Mouse (Mus musculus) forebrain, embryonic 10.5 days (tissue): ENCODE measurements around the gene Hhat. TPM values are rescaled to one million over a fixed set of nuclear protein-coding genes. Genes with fewer than 3 reads are reported as not detected.

ENCODE experiments used
- DNase-seq: peaks from one replicate; pipeline ENCODE4 v3.0.0-alpha.2; 2017; ENCODE audit warnings: low spot score; ENCODE audit errors: extremely low spot score
- H3K27ac ChIP-seq: fragments of 300-500 bp; sonication (generic); 2 replicates; pipeline ENCODE4 v1.5.1; 2016; ENCODE audit warnings: mild to moderate bottlenecking
- H3K27me3 ChIP-seq: fragments of 300-500 bp; sonication (generic); 2 replicates; pipeline ENCODE4 v1.6.1; 2016; ENCODE audit warnings: mild to moderate bottlenecking; ENCODE audit not compliant: poor library complexity, severe bottlenecking
- H3K36me3 ChIP-seq: fragments of 300-500 bp; sonication (generic); replicated peaks from 2 replicates; pipeline ENCODE4 v1.6.1; 2016; ENCODE audit warnings: mild to moderate bottlenecking, moderate library complexity
- H3K4me1 ChIP-seq: fragments of 300-500 bp; sonication (generic); 2 replicates; pipeline ENCODE4 v1.6.1; 2016
- H3K4me3 ChIP-seq: fragments of 300-500 bp; sonication (generic); 2 replicates; pipeline ENCODE4 v1.5.1; 2016; ENCODE audit warnings: mild to moderate bottlenecking, moderate library complexity
- H3K9me3 ChIP-seq: fragments of 300-500 bp; sonication (generic); 2 replicates; pipeline ENCODE4 v1.6.1; 2016; ENCODE audit warnings: mild to moderate bottlenecking, moderate library complexity
- WGBS: fragments of 180-500 bp; shearing (Covaris S2); methylation state at CpG from one replicate; pipeline ENCODE4 v1.1.7; 2016; 5-methylcytosine and 5-hydroxymethylcytosine counted together
- polyA plus RNA-seq: library from polyadenylated mRNA; unstranded; fragments of >200 nt; fragmentation: Nextera tagmentation; extraction: Ambion mirVana; gene quantifications from 2 replicates; pipeline ENCODE4 v1.2.1, GENCODE M21; 2016

Gene Hhat
- polyA plus RNA-seq, 1 experiment from 2014 or later: 7.6 TPM

- 86% methylated on average over 3 of the region's 3 CpGs for WGBS
These were observed 255.7 kb downstream of the Hhat start for GRCm38 (mm10) chr1:192515373-192515772.

GRCm38 (mm10) chr1:192512821-192513220 is 258.2 kb downstream of the Hhat start:
- Histone ChIP-seq H3K27me3 (no peaks in the 10 kb centered on the region), H3K4me3 (no peak overlapping the region), H3K9me3 (no peaks in the 10 kb centered on the region), H3K4me1 (no peaks in the 10 kb centered on the region), H3K27ac (no peak overlapping the region), H3K36me3 (no peaks in the 10 kb centered on the region)
- DNase-seq: no peak
- 94% methylated on average over 1 of the region's 1 CpGs for WGBS

More at GRCm38 (mm10) chr1:192515373-192515772, 255.7 kb downstream of the Hhat start:
- peaks cover 6% of the 10 kb centered on the region for H3K4me1 ChIP-seq
- no peaks in the 10 kb centered on the region for H3K27me3 ChIP-seq
- no peak for DNase-seq
- H3K4me3 ChIP-seq: no peak overlapping the region
- H3K9me3 ChIP-seq: no peaks in the 10 kb centered on the region
- no peak overlapping the region for H3K27ac ChIP-seq
- H3K36me3 ChIP-seq: no peaks in the 10 kb centered on the region

GRCm38 (mm10) chr1:192503651-192504050 is 267.4 kb downstream of the Hhat start:
- Histone ChIP-seq H3K4me3 (no peak overlapping the region), H3K9me3 (no peaks in the 10 kb centered on the region), H3K36me3 (no peaks in the 10 kb centered on the region), H3K4me1 (no peaks in the 10 kb centered on the region), H3K27me3 (no peaks in the 10 kb centered on the region), H3K27ac (no peak overlapping the region)
- DNase-seq: no peak
- WGBS: 85% methylated on average over 4 of the region's 4 CpGs

DNA sequence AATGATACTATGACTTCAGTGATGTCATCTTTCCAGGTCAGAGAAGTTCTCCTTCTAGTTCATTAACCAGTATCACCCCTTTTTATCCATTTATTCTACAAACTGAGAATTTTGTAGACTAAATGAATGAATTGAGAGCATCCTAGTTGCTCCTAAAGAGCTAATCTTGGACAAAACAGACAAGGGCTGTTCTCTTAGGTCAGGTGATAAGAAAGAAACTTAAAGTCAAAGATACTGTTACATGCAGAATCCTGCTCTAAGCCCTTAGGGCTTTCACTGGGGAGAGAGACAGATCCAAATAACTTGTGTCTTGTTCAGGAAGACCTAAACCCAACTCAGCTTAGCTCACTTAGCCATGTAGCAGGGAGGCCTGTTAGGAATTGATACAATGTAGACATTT is 268.2 kb downstream of the Hhat start:
- Histone ChIP-seq H3K4me3 (no peak overlapping the region), H3K4me1 (no peaks in the 10 kb centered on the region), H3K9me3 (no peaks in the 10 kb centered on the region), H3K36me3 (no peaks in the 10 kb centered on the region), H3K27me3 (no peaks in the 10 kb centered on the region), H3K27ac (no peak overlapping the region)
- no peak for DNase-seq

DNA sequence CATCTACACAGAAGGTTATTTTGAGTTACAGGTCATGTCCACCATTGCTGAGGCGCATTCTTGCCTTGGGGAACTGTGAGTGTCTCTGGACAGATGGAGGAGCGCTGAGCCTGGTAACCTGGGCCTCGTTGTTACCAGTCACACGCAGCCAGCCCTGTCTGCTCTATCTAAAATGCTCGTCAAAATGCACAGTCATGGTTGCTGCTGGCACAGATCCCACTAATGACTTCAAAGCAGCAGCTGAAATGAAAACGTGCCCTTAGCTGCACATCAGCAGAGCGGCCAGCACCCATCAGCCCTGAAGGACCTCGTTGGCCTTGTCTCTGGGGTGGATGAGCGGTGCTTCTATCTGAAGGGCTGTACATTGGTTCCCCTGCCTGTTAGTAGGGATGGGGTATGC is 269.0 kb downstream of the Hhat start:
- Histone ChIP-seq H3K4me1 (no peaks in the 10 kb centered on the region), H3K36me3 (no peaks in the 10 kb centered on the region), H3K4me3 (no peak overlapping the region), H3K9me3 (no peaks in the 10 kb centered on the region), H3K27me3 (no peaks in the 10 kb centered on the region), H3K27ac (no peak overlapping the region)
- DNase-seq: no peak
- 90% methylated on average over 9 of the region's 9 CpGs for WGBS

DNA sequence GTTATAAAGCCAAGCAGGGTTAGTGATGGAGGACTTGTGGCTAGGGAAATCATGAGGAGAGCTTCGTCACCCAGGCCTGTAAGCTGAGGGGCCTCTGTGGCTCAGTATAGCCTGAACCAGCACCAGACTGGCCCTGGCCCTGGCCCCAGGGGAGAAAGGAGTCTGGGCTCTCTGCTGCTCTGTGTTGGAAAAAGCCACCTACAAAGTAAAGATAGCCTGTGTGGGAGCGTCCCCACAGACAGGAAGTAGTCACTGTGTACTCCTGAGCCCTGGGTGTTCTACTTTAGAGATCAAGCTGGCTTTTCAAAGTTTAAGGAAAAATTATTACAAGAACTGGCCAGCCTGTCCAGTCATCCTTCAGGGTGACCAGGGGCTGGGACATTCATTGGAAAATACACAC is 273.5 kb downstream of the Hhat start:
- Histone ChIP-seq H3K27me3 (no peaks in the 10 kb centered on the region), H3K36me3 (no peaks in the 10 kb centered on the region), H3K4me1 (no peaks in the 10 kb centered on the region), H3K27ac (no peak overlapping the region), H3K9me3 (peaks cover 6% of the 10 kb centered on the region; the same call in 1 of the 2 replicates), H3K4me3 (no peak overlapping the region)
- no peak for DNase-seq
- whole genome bisulfite sequencing: 88% methylated on average over 2 of the region's 2 CpGs

DNA sequence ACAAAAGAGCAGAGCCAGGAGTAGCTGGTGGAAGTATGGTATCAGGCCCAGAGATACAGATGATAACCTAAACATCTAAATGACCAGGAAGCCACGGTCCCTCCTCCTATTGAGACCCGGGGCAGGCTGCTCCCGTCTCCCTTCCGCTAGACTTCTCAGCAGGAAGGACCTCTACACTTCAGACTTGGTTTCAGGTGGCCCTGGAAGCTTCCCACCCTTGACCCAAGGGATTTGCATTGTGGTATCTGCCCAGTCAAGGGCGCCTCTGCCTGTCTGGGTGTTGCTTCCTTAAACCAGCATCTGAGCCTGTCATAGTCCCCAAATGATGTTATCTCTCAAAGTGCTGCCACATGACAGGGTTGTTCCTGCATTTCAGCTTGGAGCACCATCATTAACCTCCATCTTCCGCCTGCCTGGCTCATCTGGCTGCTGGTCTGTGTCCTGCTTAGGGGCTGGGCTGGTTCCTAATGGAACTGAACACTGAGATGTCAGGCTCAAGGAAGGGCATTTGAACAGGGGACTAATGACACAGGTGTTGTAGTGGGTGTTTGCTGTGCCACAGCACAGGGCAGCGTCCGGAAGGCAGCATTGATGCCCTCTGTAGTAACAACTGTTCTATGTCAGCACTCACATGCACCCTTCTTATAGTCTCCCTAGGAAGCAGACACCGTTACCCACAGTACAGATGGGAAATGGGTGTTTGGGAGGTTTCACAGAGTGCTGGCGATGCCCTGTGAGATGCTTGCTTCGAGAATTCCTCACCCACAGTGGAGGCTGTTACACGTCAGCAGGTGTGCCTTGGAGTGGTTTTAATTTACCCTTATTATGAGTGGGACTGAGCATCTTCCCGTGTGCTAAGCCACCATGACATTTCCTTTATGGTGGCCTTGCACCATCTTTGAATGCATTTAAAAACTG is 280.9 kb downstream of the Hhat start:
- no peak overlapping the region for H3K27ac ChIP-seq
- H3K36me3 ChIP-seq: no peaks in the 10 kb centered on the region
- peaks cover 11% of the 10 kb centered on the region; the same call in 1 of the 2 replicates for H3K4me1 ChIP-seq
- no peaks in the 10 kb centered on the region for H3K9me3 ChIP-seq
- H3K27me3 ChIP-seq: no peaks in the 10 kb centered on the region
- H3K4me3 ChIP-seq: no peak overlapping the region
- 80% methylated on average over 13 of the region's 13 CpGs for WGBS
- DNase-seq: no peak

DNA sequence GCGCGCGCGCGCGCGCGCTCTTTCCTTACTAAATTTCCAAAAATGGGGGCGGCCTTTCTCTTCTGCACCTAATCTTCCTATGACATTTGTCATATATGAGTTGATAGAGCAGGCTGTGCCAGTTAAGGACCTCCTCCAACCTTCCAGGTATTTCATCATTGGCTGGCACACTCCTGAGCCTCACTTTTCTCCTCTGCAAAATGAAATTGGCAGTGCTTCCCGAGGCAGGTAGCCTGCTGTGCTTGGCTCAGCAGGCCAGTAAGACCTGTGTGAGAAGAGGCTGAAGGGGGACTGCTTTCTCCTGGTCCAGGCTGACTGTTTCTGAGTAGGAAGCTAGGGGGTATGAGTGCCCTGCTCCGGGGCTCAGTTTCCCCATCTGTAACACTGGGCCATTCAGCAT is 283.5 kb downstream of the Hhat start:
- DNase-seq: no peak
- H3K27me3 ChIP-seq: no peaks in the 10 kb centered on the region
- H3K27ac ChIP-seq: no peak overlapping the region
- no peaks in the 10 kb centered on the region for H3K36me3 ChIP-seq
- 93% methylated on average over 11 of the region's 11 CpGs for WGBS
- H3K4me1 ChIP-seq: peaks cover 11% of the 10 kb centered on the region; the same call in 1 of the 2 replicates
- no peak overlapping the region for H3K4me3 ChIP-seq
- no peaks in the 10 kb centered on the region for H3K9me3 ChIP-seq

DNA sequence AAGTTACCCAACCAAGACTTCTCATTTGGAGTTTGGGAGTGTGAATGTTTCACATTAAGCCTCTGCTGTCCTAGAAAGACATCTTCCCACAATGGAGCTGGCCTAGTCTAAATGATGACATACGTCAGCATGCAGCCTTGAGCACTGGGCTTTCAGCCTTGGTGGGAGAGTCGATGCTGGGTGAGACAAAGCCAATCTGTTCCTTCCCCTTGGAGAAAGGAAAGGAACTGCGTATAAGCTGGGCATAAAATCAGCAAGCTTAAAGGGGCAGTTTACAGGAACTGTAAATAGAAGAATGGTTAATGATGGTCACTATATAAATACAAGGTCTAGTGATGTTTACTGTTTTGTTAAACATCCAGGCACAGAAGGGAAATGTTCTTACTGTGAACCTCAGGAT is 286.0 kb downstream of the Hhat start:
- DNase-seq: no peak
- 84% methylated on average over 3 of the region's 3 CpGs for WGBS
- no peaks in the 10 kb centered on the region for H3K27me3 ChIP-seq
- no peaks in the 10 kb centered on the region for H3K9me3 ChIP-seq
- H3K4me1 ChIP-seq: peaks cover 11% of the 10 kb centered on the region; the same call in 1 of the 2 replicates
- H3K4me3 ChIP-seq: no peak overlapping the region
- H3K27ac ChIP-seq: no peak overlapping the region
- no peaks in the 10 kb centered on the region for H3K36me3 ChIP-seq

- Histone ChIP-seq H3K9me3 (no peaks in the 10 kb centered on the region), H3K4me3 (no peak overlapping the region), H3K27me3 (no peaks in the 10 kb centered on the region), H3K4me1 (no peaks in the 10 kb centered on the region), H3K36me3 (no peaks in the 10 kb centered on the region), H3K27ac (no peak overlapping the region)
- DNase-seq: no peak
These were observed 289.6 kb downstream of the Hhat start for GRCm38 (mm10) chr1:192481446-192481845.

DNA sequence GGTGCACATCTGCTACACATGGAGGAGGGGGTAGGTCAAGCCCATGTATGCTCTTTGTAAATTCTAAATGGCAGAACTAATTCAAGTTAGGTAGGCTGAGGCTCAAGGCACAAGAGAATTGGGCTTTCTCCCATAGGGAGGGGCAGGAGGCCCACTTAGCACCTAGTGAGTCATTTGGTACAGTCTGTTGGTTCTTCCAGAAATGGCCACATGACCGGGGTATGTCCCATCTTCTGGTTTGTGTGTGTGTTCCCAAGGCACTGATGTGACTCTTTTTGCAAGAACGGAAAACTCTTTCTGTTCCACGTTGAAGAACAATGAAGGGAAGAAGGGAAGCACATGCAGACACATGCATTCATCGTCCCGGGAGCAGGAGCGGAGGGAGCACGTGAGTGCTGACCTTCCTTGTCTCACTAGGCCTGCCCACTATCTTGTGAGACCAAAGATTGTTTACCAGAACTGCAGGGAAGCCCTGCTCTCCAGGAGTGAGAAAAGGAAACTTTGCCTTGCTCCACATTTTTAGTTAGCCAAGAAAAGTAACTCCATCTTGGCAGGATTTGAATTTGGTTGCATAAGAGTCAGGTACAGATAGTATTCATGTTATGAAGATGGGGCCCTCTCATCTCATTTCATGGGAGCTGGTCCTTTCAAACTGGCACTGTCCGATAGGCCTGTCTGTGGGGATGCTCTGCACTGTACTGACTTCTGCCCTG is 290.8 kb downstream of the Hhat start:
- WGBS: 87% methylated on average over 8 of the region's 8 CpGs
- H3K4me1 ChIP-seq: no peaks in the 10 kb centered on the region
- no peaks in the 10 kb centered on the region for H3K27me3 ChIP-seq
- H3K4me3 ChIP-seq: no peak overlapping the region
- no peaks in the 10 kb centered on the region for H3K36me3 ChIP-seq
- no peaks in the 10 kb centered on the region for H3K9me3 ChIP-seq
- no peak overlapping the region for H3K27ac ChIP-seq
- DNase-seq: no peak

DNA sequence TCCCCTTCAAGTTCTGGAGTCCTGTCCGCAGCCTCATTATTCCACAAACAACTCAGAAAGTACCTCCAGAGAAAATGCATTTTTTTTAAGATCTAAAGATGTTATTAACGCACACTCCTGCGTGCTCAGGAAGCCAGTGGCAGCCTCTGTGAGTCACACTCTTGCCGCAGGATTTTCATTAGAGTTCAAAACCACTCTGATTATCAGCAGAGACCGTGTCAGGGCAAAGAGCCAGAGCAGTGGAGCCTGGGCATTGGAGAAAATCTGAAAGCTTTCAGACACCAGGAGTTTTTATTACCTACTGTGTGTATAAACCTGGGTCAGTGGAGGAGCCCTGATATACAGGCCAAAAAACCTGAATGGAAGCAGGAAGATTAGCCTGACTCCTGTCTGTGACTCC is 292.8 kb downstream of the Hhat start:
- WGBS: 90% methylated on average over 5 of the region's 5 CpGs
- Histone ChIP-seq H3K27me3 (no peaks in the 10 kb centered on the region), H3K4me3 (no peak overlapping the region), H3K27ac (no peak overlapping the region), H3K4me1 (no peaks in the 10 kb centered on the region), H3K36me3 (no peaks in the 10 kb centered on the region), H3K9me3 (no peaks in the 10 kb centered on the region)
- no peak for DNase-seq

- Histone ChIP-seq H3K9me3 (no peaks in the 10 kb centered on the region), H3K27me3 (no peaks in the 10 kb centered on the region), H3K4me3 (no peak overlapping the region), H3K27ac (no peak overlapping the region), H3K36me3 (no peaks in the 10 kb centered on the region), H3K4me1 (no peaks in the 10 kb centered on the region)
- 82% methylated on average over 6 of the region's 6 CpGs for WGBS
- no peak for DNase-seq
These were observed 293.5 kb downstream of the Hhat start for GRCm38 (mm10) chr1:192477556-192477955.
